Mouse (Mus musculus) E14TG2a.4 (cell line): Measurements from ENCODE around the gene Rab40c.
A peak's percentile ranks its signal among the peaks of the same experiment; 100 is the strongest.

Source experiments
- CTCF ChIP-seq: conservative IDR thresholded peaks from 2 replicates; pipeline ENCODE4 v1.5.1; 2014; ENCODE audit warnings: low read length
- NANOG ChIP-seq: IDR thresholded peaks from 2 replicates; pipeline ENCODE4 v1.6.1; 2014; ENCODE audit warnings: borderline replicate concordance, low read length, mixed read lengths

DNA sequence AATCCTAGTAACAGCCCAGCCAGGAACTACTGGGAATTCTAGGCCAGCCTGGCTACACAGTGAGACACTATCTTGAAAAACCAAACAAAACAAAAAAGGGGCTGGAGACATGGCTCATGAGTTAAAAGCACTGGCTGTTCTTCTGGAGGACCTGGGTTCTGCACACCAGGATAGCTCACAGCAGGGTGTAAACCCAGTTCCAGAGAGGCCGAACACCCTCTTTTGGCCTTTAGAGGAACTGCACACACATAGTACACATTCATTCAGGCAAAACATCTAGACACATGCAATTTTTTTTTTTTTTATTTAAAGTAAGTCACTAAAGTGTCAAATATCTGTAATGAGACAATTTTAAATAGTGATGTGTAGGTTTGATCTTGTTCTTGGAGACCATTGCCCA, 19.3 kb downstream of the Rab40c start:
- TF ChIP-seq CTCF (peak; percentile 42), NANOG (no peak)
